Mouse (Mus musculus): Measurements from ENCODE around the gene Defb28. TPM values are rescaled to one million over a fixed set of nuclear protein-coding genes. Genes with fewer than 3 reads are reported as not detected.

Gene Defb28
- total RNA-seq, 2 experiments from 2014 or later = not detected

- no peak for DNase-seq
These were observed 51.0 kb downstream of the Defb28 start, which contains the start of gene Gm17416 for GRCm38 (mm10) chr2:152569038-152569437. Gene Gm17416, plus strand, starts transcription at chr2:152569338.

DNA sequence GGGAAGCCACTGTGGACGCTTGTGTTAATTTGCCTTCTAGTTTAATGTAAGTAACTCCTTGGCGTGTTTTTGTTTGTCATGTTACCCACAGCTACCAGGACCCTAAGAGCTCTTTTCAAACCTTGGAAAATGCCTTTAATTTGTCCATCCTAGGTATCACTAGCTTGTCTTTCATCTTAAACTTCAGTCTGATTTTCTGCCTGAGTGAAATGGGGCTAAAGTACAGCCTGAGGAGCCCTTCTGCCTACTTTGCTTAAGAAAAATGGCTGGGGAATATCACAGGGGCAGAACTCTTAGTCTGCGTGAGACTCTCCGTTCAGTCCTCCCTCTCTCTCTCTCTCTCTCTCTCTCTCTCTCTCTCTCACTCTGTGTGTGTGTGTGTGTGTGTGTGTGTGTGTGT lies 51.8 kb downstream of the Defb28 start:
- DNase-seq = no peak

- DNase-seq = no peak
These were observed 52.3 kb downstream of the Defb28 start for GRCm38 (mm10) chr2:152570313-152570712.

Other genes starting within 250 kb of the Defb28 start
- gene Tbc1d20, start 224.4 kb upstream of the Defb28 start, total RNA-seq (2021) = 10 to 100 TPM; 27.0 to 28.9 TPM
- gene Rbck1, start 185.6 kb upstream of the Defb28 start, total RNA-seq (2021) = 10 to 100 TPM; 26.6 to 32.2 TPM
- gene Trib3, start 174.2 kb upstream of the Defb28 start, total RNA-seq (2021) = 1 to 10 TPM in 1 of 2 experiments, under 1 TPM in 1; 0.74 to 1.8 TPM
- not detected for gene Nrsn2, start 141.6 kb upstream of the Defb28 start, total RNA-seq (2021)
- 1 to 10 TPM; 1.1 to 1.7 TPM for gene Sox12, start 120.2 kb upstream of the Defb28 start, total RNA-seq (2021)
- gene Zcchc3, start 103.2 kb upstream of the Defb28 start, total RNA-seq (2021) = 1 to 10 TPM; 1.6 TPM
- not detected for gene 6820408C15Rik, start 102.7 kb upstream of the Defb28 start, total RNA-seq (2021)
- not detected for gene Defb23, start 53.6 kb upstream of the Defb28 start, total RNA-seq (2021)
- not detected for gene Defb20, start 41.2 kb upstream of the Defb28 start, total RNA-seq (2021)
- not detected for gene Defb22, start 28.1 kb upstream of the Defb28 start, total RNA-seq (2021)
- gene Defb26, start 6.6 kb upstream of the Defb28 start, total RNA-seq (2021) = not detected
- not detected for gene Defb29, start 21.8 kb downstream of the Defb28 start, total RNA-seq (2021)
- not detected for gene Gm17416, start 51.1 kb downstream of the Defb28 start, total RNA-seq (2021)
- gene Defb21, start 54.5 kb downstream of the Defb28 start, total RNA-seq (2021) = not detected
- gene Defb19, start 62.1 kb downstream of the Defb28 start, total RNA-seq (2021) = not detected
- gene Defb45, start 81.1 kb downstream of the Defb28 start, total RNA-seq (2021) = not detected
- not detected for gene Defb36, start 86.1 kb downstream of the Defb28 start, total RNA-seq (2021)
- gene Defb25, start 104.8 kb downstream of the Defb28 start, total RNA-seq (2021) = not detected
- gene Rem1, start 108.7 kb downstream of the Defb28 start, total RNA-seq (2021) = 1 to 10 TPM; 2.9 to 3.8 TPM
- gene H13, start 151.2 kb downstream of the Defb28 start, total RNA-seq (2021) = 10 to 100 TPM; 29.5 to 38.6 TPM
- 10 to 100 TPM; 11.3 to 11.5 TPM for gene Mcts2, start 168.8 kb downstream of the Defb28 start, total RNA-seq (2021)
- 10 to 100 TPM in 1 of 2 experiments, 1 to 10 TPM in 1; 9.7 to 14.0 TPM for gene Id1, start 218.0 kb downstream of the Defb28 start, total RNA-seq (2021)
- gene Cox4i2, start 235.9 kb downstream of the Defb28 start, total RNA-seq (2021) = 1 to 10 TPM; 2.2 to 2.7 TPM